Mouse (Mus musculus): ENCODE measurements around the gene Sphk2.
A peak's percentile ranks its signal among the peaks of the same experiment; 100 is the strongest.

Sphk2 gene

DNA sequence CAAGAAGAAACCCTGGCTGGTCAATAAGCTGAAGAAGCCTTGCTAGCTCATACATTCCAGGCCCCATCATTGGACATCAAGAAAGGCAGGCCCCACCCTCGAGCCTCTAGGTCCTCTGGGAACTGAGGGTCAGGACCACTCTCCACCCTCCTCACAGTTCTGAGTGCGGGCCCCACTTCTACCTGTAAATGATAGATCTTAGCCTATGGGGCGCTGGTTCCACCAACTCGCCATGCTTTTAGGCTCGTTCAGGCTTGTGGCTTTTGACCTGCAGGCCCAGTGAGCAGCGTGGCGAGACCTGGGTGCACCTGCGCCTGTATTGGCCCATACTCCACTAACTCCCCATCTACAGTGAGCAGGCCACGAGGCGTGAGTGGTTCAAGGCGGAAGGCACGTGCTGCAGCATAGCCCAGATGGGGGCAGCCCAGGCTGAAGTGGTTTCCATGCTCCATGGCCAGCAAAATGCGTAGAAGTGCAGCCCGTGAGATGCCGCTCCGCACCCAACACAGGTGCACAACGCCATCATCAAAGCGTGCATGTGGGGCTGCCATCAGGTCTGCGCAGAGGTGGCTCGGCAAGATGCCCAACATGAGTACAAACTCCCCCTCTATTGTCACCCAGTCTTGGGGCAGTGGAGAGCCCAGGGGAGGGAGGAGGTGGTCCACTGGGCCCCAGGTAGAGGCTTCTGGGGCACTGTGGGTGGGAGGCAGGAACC is 7.2 kb downstream of the Sphk2 start:
- no peak for DNase-seq (ENCODE audit: low read depth)

DNA sequence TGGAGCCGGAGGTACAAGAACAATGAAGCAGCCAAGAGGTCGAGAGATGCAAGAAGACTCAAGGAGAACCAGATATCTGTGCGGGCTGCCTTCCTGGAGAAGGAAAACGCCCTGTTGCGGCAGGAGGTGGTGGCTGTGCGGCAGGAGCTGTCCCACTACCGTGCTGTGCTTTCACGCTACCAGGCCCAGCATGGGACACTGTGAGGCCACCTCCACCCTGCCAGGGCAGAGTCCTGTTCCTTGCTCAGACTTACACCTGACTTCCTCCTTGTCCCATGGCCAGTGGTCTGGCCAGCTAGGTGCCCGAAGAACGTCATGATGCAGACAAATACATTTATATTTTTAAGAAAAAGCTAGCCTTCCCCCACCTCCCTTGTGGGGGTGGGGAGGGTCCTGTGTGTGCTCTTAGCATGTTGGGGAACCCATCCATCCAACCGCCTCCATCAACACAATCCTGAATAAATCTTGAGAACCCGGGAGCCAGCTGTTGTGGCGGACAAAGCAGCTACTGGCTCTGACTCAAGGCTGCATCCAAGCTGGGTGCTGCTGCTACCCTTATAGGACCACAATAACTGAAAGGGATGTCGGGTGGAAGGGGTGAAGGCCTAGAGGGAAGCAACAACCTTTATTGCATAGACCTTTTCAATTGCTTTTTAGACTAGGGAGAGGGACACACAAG is 8.0 kb downstream of the Sphk2 start:
- DNase-seq (ENCODE audit: low read depth): peak; percentile 17

DNA sequence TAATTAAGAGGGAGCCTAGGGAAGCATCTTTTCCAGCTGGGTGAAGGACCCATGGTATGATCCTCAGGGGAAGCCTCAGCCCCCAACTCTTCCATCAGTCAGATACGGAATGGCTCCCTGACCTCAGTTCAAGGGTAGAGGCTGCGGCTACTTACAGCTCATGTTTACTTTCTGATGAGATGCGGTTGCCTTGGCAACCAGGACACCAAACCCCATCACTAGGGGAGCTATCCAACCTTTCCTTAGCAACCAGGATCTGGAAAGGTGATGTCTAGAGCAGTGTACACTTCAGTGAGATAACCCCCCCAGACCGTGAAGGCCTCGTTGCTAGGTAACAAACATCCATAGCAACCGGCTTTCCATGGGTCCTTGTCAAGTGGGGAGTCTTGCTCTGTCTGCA is 8.8 kb downstream of the Sphk2 start:
- DNase-seq (ENCODE audit: low read depth): peak; percentile 41

DNA sequence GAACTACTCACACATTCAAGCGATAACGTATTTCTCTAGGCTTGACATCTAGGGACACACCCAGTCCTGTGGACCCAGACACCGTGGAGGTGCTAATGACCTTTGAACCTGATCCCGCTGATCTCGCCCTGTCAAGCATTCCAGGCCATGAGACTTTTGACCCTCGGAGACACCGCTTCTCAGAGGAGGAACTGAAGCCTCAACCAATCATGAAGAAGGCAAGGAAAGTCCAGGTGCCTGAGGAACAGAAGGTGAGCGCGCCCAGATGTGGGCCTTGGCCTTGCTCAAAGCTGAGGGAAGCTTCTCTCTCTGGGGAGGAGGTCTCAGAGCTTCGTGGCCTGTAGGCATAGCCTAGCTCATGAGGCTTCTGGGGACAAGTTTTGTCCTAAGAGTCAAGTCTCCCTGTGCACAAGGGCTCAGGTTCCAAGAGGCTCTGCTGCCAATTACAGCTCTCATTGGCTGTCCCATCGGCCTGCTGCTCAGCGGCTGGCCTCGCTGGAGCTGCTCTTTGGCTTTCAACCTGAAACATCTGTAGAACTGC is 9.5 kb downstream of the Sphk2 start:
- no peak for DNase-seq (ENCODE audit: low read depth)

DNA sequence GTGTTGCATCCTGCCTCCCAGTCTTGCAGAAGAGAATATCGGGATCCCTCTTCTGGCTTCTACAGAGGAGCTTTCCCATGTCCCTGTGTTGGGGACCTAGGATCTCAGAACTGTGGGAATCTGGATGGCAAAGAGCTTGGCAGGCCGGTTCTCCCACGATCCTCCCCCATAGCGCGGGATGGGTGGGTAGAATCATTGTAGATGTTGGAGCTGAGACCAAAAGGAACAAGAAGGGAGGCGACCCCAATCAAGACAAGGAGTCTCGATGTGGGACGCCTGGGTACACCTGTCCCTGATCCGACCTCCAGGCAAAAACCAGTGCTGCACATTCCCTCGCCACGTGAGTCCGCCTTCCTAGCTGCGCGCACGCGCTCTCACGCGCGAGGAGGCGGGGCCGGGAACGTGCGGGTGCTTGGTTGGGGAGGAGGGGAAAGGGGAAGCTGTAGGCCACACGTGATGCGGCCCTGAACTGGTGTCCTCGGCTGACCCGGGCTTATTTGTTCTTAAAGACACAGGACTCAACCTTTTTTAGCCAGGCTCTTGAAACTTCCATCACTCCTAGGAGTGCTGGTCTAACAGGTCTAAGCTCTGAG is 10.3 kb downstream of the Sphk2 start:
- peak; percentile 94 for DNase-seq (ENCODE audit: low read depth)

DNA sequence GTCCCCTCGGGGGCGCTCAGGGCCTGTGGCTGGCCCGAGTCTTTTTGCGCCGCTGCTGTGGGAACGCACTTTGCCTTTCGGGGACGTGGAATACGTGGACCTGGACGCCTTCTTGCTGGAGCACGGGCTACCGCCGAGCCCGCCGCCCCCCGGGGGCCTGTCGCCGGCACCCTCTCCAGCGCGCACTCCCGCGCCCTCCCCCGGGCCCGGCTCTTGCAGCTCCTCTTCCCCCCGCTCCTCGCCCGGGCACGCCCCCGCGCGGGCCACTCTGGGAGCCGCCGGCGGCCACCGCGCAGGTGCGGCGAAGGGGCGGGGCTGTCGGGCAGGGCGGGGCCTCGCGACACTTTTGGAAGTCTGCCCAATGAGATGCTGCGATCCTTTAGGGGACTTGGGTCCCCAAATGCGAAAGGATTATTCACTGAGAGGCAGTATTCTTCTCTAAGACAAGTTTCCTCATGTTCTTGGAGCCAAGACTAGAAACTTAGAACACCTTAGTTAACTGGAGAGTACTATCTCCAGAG is 11.0 kb downstream of the Sphk2 start:
- DNase-seq (ENCODE audit: low read depth): peak; percentile 92

DNA sequence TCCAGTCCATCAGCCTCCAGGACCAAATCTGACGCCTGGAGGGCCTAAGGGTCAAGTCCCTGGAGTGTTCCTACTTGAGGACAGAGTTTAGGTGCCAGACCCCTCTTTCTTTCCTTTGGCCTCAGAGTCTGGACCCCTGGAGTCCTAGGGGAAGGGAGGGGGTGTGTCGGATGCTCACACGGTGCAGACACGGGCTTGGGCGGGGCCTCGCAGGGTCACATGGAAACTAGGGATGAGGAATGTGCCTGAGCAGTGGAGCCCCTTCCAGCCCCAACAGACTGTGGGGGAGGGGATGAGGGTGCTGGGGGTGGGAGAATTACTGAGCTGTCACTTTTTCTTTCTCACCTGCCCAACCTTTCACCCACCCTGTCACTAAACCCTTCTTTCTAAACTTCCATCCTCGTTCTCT is 11.9 kb downstream of the Sphk2 start:
- DNase-seq (ENCODE audit: low read depth): peak; percentile 51

DNA sequence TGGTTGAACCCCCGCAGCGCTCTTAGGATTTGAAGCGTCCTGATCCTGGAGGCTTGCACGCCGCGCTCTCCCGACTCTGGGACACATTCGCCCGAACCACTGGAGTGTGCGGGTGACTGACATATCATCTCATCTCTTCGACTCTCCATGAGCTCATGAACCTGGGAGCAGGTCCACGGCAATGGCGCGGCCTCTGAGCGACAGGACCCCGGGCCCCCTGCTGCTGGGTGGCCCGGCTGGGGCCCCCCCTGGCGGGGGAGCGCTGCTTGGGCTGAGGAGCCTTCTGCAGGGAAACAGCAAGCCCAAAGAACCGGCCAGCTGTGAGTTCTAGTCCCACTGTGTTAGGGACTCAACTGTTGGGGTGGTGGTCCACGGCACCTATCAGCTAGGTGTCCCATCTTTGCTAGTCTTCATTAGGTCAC is 12.3 kb downstream of the Sphk2 start:
- no peak for DNase-seq (ENCODE audit: low read depth)

DNA sequence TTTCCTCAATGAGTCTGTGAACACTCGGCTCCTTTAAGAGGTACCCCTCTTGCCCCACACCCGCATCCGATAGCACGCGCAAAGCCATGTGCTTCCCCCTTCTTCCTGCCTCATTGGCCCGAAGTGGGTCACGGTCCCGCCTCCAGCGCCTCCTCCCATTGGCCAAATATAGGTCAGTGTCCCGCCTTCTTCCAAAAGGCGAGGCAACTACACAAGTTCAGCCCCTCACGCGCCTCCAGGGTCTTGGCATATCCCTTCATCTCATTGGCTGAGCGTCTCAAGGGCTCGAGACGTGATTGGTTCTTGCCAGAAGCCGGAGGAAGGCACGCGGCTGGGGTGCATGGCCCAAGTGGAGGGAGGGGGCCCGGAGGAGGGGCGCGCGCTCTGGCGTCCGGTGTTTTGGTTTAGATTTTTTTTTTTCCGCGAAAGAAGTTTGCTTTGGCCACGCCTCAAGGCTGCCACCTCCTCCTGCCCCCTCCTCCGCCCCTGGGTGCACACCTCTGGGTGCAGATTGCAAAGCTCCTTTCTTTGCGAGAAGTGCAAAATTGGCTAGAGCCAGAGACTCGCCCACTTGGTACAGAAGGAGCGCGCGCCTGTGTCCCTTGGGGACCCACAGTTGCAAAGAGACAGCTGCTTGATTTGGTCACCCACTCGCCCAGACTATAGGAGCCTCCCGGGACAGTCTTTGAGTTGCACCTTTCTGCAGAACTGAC is 12.9 kb downstream of the Sphk2 start, which contains the start of gene Dbp:
TSS of gene Dbp (plus strand) at position 359 of the 713 bp plus-strand sequence.
- peak; percentile 98 for DNase-seq (ENCODE audit: low read depth)

DNA sequence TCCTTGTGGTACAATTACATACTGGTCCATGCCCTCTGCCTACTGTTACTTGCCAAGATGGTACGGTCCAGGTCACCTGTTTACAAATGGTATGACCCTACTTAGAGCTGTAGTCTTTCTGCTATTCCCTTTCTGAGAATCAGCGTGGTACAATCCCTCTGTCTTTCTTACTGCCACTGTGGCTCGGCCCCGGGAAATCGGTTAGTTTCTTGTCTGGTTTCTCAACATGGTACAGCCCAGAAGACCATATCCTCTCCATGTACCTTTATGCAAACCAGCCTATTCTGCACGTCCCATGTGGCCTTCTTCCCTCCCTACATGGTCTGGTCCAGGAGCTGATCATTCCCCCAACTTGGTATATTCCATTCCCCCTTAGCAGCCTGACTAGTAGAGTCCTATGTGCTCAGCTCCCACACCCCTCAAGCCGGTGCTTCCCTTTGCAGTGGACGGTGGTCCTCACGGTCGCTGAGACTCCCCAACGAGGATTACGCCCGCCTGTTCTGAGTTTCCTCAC is 13.7 kb downstream of the Sphk2 start:
- peak; percentile 82 for DNase-seq (ENCODE audit: low read depth)

DNA sequence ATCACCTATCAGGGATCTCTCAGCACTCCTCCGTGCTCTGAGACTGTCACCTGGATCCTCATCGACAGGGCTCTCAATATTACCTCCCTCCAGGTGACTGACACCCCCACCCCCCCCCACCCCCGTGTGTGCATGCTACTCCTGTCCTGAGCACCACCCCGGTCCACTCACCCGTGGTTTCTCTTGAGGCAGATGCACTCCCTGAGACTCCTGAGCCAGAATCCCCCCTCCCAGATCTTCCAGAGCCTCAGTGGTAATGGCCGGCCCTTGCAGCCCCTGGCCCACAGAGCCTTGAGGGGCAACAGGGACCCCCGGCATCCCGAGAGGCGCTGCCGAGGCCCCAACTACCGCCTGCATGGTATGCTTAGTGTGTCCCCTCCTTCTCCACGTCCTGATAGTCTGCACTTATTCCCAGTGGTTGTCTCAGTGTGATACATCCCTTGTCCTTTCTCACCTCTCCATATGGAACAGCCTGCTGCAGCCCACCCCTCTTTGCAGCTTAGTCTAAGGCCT is 14.2 kb downstream of the Sphk2 start:
- DNase-seq (ENCODE audit: low read depth): no peak

DNA sequence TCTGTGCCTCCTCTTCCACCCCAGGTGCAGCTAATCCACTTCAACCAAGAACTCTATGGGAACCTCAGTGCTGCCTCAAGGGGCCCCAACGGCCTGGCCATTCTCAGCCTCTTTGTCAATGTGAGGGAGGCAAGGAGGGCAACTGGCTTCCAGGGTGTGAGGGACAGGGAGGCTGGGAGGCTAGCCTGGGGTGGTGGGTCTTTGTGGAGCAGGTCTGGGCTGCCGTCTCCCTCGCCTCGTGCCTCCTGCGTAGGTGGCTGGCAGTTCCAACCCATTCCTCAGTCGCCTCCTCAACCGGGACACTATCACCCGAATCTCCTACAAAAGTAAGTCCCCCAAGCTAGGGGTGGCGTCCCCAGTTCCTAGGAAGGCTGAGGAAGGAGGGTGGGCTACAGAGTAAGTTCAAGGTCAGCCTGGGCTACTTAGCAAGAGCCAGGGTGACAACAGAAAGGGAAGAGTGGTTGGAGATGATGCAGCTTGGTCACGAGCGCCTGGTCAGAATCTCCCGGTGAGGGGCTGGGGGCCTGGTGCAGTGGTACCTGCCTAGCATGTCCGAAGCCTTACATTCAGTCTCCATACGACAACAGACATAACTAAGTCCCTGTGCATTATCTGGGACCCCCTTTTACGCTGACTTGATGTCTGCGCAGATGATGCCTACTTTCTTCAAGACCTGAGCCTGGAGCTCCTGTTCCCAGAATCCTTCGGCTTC is 14.8 kb downstream of the Sphk2 start:
- peak; percentile 22 for DNase-seq (ENCODE audit: low read depth)

DNA sequence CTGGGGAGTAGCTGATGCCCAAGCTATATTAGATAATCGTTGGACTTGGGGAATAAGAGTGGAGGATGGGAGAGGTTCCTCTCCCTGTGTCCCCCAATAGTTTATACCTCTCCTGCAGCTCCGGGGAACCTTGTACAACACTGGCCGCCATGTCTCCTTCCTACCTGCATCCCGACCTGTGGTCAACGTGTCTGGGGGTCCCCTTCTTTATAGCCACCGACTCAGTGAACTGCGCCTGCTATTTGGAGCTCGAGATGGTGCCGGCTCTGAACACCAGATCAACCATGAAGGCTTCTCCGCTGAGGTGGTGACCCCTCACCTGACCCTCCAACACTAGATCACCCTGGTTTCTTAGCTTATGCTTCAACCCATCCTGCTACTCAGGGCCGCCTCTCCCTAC is 15.5 kb downstream of the Sphk2 start:
- no peak for DNase-seq (ENCODE audit: low read depth)

DNA sequence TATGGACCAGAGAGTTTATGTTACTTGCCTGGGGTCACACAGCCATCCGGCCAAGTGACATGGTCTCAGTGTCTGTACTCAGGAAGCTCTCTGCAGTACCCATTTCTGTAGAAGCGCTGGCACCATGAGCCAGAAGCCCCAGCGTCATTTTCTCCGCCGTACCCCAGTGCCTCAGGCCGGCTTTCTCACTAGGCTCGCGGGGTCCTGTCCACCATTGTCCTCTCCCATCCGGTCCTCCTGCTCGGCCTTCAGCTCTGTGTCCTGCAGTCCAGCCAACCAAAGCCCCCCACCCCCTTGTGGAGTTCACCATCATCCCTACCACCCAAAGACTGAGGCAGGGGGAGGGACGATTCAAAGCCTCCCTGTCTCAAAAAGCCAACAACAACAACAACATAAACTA is 16.2 kb downstream of the Sphk2 start:
- no peak for DNase-seq (ENCODE audit: low read depth)

DNA sequence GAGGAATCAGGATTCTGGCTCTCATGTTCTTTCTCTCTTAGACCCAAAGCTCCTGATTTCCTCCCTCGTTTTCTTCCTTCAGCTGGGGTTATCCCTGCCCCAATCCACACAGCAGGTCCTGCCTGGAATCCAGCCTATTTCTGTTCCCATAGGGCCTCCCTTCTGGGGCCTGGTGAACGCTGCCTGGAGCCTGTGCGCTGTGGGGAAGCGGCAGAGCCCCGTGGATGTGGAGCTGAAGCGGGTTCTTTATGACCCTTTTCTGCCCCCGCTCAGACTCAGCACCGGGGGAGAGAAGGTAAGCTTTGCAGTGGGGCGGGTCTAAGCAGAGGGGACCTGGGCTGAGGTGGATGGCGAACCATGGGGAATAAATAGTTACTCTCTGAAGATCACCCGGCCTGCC is 16.7 kb downstream of the Sphk2 start:
- no peak for DNase-seq (ENCODE audit: low read depth)

DNA sequence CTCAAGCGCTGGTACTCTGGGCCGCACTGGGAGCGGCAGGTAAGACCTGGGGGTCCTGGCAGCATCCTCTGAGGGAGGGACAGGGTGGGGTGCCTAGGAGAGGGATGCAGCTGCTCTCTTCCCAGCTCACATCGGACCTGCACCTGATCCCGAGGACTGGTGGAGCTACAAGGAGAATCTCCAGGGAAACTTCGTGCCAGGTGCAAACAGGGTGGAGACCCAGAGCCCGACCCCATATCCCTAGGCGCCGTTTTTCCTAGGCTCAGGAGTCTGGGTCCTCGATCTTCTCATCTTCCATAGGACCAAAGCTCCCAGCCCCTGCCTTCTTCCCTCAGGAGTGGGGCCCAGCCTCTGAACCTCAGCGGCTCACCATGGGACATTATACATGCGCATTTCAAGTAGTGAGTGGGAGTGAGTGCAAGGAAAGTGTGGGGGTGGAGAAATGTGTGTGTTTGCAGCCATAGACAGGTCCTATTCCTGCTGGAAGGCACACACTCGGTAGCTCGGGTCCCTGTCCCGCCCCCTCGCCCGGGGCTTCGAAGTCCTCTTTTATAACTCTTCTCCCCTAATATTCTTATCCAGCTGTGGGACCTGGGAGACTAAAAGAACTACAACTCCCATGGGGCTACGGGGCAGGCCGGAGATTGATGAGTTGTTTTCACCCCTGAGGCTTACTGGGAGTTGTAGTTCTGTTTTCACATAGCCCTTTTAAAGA is 17.3 kb downstream of the Sphk2 start:
- DNase-seq (ENCODE audit: low read depth): peak; percentile 76

DNA sequence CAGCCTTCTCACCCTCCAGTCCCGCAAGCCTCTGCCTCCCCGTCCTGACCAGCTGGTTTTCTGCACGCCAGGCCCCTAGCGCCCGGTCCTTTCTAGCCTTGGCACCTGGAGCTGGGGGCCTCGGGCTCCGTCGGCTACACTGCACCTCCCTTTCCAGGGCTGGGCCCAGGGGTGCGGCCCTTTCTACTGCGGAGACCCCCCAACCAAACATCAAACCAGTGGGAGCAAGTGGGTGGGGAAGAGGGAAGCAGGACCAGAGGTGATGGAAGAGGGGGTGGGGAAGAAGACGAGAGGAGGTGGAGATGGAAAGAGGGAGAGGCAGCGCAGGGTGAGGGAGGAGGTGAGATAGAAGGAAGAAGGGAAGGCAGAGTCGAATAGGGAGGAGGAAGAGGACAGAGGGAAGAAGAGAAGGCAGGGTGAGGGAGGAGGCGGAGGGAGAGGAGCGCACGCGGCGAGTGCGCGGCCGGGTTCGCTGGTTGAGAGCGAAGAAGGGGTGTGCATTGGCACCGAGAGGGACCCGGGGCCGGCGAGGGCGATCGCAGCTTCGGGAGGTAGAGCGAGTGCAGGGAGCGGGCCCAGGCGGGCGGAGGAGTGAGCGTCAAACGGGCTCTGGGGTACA is 18.2 kb downstream of the Sphk2 start, which contains the start of gene Car11:
TSS of gene Car11 (plus strand) at position 321 of the 619 bp plus-strand sequence.
- DNase-seq (ENCODE audit: low read depth): peak; percentile 19

DNA sequence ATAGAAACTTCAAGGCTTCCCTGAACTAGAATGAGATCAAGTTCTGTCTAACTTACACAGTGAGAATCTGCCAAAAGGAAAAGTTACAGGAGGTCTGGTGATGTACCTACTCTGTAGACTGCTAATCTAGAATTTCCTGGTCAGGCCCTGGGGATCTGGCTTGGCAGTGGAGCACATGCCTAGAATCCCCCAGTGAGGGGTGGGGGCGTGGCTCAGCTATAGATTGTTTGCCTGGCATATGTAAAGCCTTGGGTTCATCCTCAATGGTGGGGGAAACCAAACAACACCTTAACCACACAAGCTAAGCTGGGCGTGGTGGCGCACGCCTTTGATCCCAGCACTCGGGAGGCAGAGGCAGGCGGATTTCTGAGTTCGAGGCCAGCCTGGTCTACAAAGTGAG is 19.9 kb downstream of the Sphk2 start:
- DNase-seq (ENCODE audit: low read depth): no peak

DNA sequence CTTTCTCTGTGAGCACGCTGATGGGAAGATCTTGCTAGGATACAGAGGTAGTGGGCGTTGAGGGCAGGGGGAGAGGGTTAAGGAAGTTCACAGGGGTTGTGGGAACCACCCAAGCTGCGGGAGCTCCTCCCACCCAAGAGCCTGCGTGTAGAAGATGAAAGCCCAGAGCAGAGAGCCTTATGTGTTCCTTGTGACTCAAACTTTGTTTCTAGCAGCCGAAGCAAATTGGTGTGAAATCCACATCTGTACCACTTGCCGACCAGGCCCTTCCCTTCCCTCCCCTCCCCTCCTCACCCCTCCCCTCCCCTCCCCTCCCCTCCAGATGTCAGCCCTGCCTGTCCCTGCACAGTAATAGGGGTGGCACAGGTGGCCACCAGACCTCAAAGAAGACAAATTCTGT is 22.7 kb downstream of the Sphk2 start:
- DNase-seq (ENCODE audit: low read depth): peak; percentile 63
